Mouse (Mus musculus) lung, postnatal 10 days (tissue): ENCODE data around the gene Mettl25.

Experiments
- DNase-seq: peaks from one replicate; pipeline ENCODE4 v3.0.0; 2021

The Mettl25 gene

GRCm38 (mm10) chr10:105746019-105746418 is 95.2 kb downstream of the Mettl25 start:
- no peak for DNase-seq

GRCm38 (mm10) chr10:105741736-105742135 is 99.4 kb downstream of the Mettl25 start:
- DNase-seq: no peak

GRCm38 (mm10) chr10:105738942-105739341 is 102.2 kb downstream of the Mettl25 start:
- DNase-seq: no peak

- DNase-seq: no peak
These were observed 113.4 kb downstream of the Mettl25 start for GRCm38 (mm10) chr10:105727798-105728197.

- DNase-seq: no peak
These were observed 113.8 kb downstream of the Mettl25 start for GRCm38 (mm10) chr10:105727353-105727752.

GRCm38 (mm10) chr10:105714844-105715243 is 126.3 kb downstream of the Mettl25 start:
- peak; percentile 37 for DNase-seq

- DNase-seq: no peak
These were observed 126.8 kb downstream of the Mettl25 start for GRCm38 (mm10) chr10:105714366-105714765.

GRCm38 (mm10) chr10:105713222-105713621 is 128.0 kb downstream of the Mettl25 start:
- DNase-seq: no peak
